Mouse (Mus musculus) NIH3T3 (cell line): ENCODE measurements at regions not wholly inside any gene's neighbourhood (a gene's known extent, or its start where the extent isn't known, plus 50 kb on each side); places are given as distances from the start of the nearest gene placed in this dataset.

Experiments used
- DNase-seq: peaks from one replicate; pipeline ENCODE4 v3.0.0-alpha.2; 2012; ENCODE audit warnings: low read depth

- no peak for DNase-seq
These were observed 51.2 kb upstream of the Gtsf1l start for GRCm38 (mm10) chr2:163138688-163139385.

GRCm38 (mm10) chr2:163142762-163143388 is 55.2 kb upstream of the Gtsf1l start:
- no peak for DNase-seq

GRCm38 (mm10) chr2:163143413-163143812 is 55.8 kb upstream of the Gtsf1l start:
- no peak for DNase-seq

- DNase-seq = no peak
These were observed 56.9 kb upstream of the Tox2 start for GRCm38 (mm10) chr2:163146001-163146400.

- DNase-seq = no peak
These were observed 56.4 kb upstream of the Tox2 start for GRCm38 (mm10) chr2:163146481-163146880.

- no peak for DNase-seq
These were observed 55.5 kb upstream of the Tox2 start for GRCm38 (mm10) chr2:163147381-163147780.

- no peak for DNase-seq
These were observed 51.9 kb upstream of the Tox2 start for GRCm38 (mm10) chr2:163151016-163151415.

- DNase-seq = peak; percentile 56
These were observed 50.4 kb upstream of the Tox2 start for GRCm38 (mm10) chr2:163152340-163153033.
